Mouse (Mus musculus): ENCODE data around the gene Abcb8. TPM values are rescaled to one million over a fixed set of nuclear protein-coding genes. Genes with fewer than 3 reads are reported as not detected.

Abcb8 gene
- 19.2 to 30.7 TPM (median 25.6 TPM) in 4 replicates for total RNA-seq (2023)

DNA sequence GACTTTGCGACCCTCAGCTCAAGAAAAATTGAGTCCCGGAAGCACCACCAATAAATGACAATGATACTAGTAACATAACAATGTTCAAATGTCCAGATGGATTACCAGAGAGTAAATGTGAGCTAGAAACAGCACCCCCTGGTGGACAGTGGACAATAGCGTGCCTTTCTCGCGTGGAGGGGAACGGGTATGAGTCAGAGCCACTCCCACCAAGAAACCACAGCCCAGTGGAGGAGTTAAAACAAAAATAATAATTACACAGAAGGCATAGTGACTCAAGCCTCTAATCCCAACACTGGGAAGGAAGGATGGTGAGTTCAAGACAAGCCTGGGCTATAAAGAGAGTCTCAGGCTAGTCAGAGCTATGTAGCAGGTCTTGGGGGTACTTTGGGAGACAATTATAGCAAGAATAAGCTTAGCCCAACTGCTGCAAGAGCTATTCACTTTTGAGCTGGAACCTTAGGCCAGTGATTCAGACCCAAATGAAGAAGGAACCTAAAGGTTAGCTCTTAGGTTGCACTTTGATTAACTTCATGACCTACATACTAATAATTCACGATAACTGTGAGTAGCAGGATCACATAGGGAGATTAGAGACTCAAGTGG lies at the start of gene Abcb8:
Abcb8 (plus strand) TSS at position 272 of the 606 bp plus-strand sequence.

DNA sequence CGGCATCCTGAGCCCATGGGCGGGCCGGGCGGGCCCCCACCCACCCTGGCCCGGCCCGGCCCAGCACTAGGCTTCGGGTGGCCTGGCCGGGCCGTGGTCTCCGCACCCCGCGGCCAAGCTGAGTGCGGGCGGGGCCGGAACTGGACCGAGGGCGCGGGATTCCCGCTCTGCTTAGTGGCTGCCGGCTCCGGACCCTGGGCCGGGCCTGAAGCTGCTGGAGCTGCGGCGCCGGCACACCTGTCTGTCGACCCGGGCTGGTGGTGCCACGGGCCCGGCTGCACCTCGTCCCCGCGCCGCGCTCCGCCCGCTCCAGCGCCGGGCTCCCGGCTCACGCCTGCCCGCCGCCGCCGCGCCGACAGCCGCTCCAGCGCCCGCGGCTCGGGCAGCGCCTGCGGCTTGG lies 42.2 kb upstream of the Abcb8 start, which contains the start of gene Kcnh2:
Kcnh2 (minus strand) TSS at position 327 of the 400 bp plus-strand sequence.

GRCm38 (mm10) chr5:24364508-24364907 lies 29.0 kb upstream of the Abcb8 start, which contains the start of gene Nos3:
Gene Nos3, plus strand, starts transcription at chr5:24364810.

DNA sequence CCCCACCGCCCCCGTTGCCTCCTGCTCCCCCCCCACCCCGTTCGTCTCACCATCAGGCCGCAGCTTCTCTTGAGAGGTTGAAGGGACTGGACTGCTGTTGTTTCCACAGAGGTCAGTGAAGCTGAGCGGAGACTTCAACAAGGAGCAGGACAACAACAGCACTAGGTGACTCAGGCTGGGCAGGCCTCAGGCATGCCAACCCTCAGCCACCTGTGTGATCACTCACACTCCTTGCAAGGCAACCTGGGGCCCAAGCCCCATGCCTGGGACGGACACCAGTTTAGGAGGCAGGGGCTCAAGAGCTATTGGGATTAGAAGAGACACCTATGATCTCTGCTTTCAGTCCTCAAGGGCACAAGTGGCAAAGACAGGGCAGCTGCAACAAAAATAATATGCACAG lies 1.6 kb upstream of the Abcb8 start, which contains the start of gene Atg9b:
Atg9b (minus strand) TSS at position 280 of the 400 bp plus-strand sequence.

DNA sequence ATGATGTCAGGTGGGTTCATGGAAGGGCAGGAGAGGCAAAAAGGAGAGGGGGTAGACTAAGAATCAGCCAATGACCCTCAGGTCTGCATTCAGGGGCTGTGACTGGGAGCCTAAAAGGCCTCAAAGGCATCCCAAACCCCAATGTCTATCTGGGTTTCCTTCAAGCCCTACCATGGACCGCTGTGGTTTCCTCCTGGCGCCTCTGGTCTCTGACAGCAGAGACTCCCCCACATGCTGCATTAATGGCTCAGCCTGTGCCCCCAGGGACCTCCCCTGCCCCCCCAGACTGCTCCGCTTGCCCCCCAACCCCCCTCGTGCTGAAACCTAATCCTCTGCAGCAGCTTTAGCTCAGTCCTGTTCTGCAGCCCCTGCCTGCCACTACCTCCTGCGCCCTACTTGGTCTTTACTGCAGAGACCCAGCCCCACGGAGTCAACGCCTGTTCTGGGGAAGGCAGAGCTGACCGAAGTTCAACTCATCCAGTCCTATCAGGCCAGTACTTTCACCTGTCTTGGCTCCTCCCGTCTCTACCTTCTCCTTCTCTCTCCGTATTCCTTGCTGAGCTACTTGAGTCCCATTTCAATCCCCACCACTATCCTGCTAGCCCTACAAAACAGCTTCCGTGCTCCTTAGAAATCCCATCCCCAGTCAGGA lies 19.7 kb downstream of the Abcb8 start, which contains the start of gene Asic3:
Asic3 (plus strand) TSS at position 351 of the 652 bp plus-strand sequence.

GRCm38 (mm10) chr5:24423129-24424003 lies 29.9 kb downstream of the Abcb8 start, which contains the start of the genes Cdk5 and Slc4a2:
Gene Cdk5, minus strand, starts transcription at chr5:24423530.
Gene Slc4a2, plus strand, starts transcription at chr5:24423837.

DNA sequence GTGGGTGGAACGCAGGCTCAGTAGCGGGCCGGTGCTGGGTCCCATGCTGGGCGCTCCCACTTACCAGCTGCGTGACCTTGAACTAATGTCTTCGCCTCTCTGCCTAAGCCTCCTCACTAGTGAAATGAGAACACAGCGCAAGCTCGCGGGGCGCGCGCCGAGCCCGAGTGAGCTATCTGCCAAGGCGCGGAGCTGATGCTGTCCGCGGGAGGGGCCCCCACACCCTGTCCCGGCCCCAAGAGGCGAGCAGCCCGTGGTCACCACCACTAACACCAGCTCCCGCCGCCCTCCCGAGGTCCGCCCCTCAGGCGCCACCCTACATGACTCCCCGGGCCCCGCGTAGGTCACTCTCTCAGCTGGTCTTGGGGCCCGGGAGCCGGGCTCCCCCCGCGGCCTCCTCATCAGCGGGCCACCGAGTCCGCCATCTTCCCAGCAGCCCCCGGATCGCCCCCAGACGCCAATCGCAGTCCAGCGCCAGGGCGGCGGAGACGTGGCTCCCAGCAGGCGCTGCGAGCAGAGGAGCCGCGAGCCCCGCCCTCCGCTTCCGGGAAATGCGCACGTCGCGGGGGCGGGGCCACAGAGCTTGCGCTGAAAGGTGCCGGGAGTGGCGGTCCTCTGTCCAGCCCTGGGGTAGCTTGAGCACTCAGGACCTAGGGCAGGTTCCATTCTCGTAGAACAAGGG lies 51.4 kb downstream of the Abcb8 start, which contains the start of gene Fastk:
Fastk (minus strand) TSS at position 542 of the 682 bp plus-strand sequence.

GRCm38 (mm10) chr5:24447624-24448298 lies 54.3 kb downstream of the Abcb8 start, which contains the start of gene Tmub1:
Gene Tmub1, minus strand, starts transcription at chr5:24447854.

GRCm38 (mm10) chr5:24452030-24452690 lies 58.7 kb downstream of the Abcb8 start, which contains the start of gene Agap3:
Gene Agap3, plus strand, starts transcription at chr5:24452177.

Other genes starting within 250 kb of the Abcb8 start
- 13.7 to 16.9 TPM (median 16.0 TPM) in 4 replicates for gene Nupl2, start 228.7 kb upstream of the Abcb8 start, total RNA-seq (2023)
- gene Kcnh2, start 42.1 kb upstream of the Abcb8 start, total RNA-seq (2023) = not detected in 4 replicates
- gene Nos3, start 28.9 kb upstream of the Abcb8 start, total RNA-seq (2023) = 0.15 to 0.40 TPM in 2 of 4 replicates, not detected in the others
- not detected in 4 replicates for gene Atg9b, start 1.5 kb upstream of the Abcb8 start, total RNA-seq (2023)
- gene Asic3, start 19.7 kb downstream of the Abcb8 start, total RNA-seq (2023) = 0.34 to 0.80 TPM (median 0.49 TPM) in 3 of 4 replicates, not detected in the other
- 31.5 to 43.7 TPM (median 33.8 TPM) in 4 replicates for gene Cdk5, start 29.9 kb downstream of the Abcb8 start, total RNA-seq (2023)
- 54.4 to 79.1 TPM (median 68.6 TPM) in 4 replicates for gene Slc4a2, start 30.2 kb downstream of the Abcb8 start, total RNA-seq (2023)
- 89.9 to 105 TPM (median 103 TPM) in 4 replicates for gene Fastk, start 51.6 kb downstream of the Abcb8 start, total RNA-seq (2023)
- gene Tmub1, start 54.2 kb downstream of the Abcb8 start, total RNA-seq (2023) = 19.1 to 23.1 TPM (median 21.2 TPM) in 4 replicates
- gene Agap3, start 58.5 kb downstream of the Abcb8 start, total RNA-seq (2023) = 41.8 to 52.0 TPM (median 49.9 TPM) in 4 replicates
- not detected in 4 replicates for gene Gbx1, start 133.5 kb downstream of the Abcb8 start, total RNA-seq (2023)
- gene Asb10, start 147.3 kb downstream of the Abcb8 start, total RNA-seq (2023) = not detected in 4 replicates
- not detected in 4 replicates for gene 4931409K22Rik, start 163.1 kb downstream of the Abcb8 start, total RNA-seq (2023)
- 35.4 to 41.6 TPM (median 38.9 TPM) in 4 replicates for gene Abcf2, start 183.8 kb downstream of the Abcb8 start, total RNA-seq (2023)
- 32.7 to 39.8 TPM (median 34.7 TPM) in 4 replicates for gene Chpf2, start 193.1 kb downstream of the Abcb8 start, total RNA-seq (2023)
- gene Smarcd3, start 230.7 kb downstream of the Abcb8 start, total RNA-seq (2023) = not detected in 4 replicates